Mouse (Mus musculus) liver, postnatal 0 days (tissue): ENCODE measurements around the gene Accs.

Source experiments
- CTCF ChIP-seq: sonication (generic); IDR thresholded peaks from 2 replicates; pipeline ENCODE4 v1.5.1; 2016; ENCODE audit warnings: antibody characterized with exemption, low read depth
- EP300 ChIP-seq: IDR thresholded peaks from 2 replicates; pipeline ENCODE4 v1.6.1; 2016; ENCODE audit warnings: antibody characterized with exemption, low read depth, mild to moderate bottlenecking

GRCm38 (mm10) chr2:93784721-93785431 is 64.9 kb downstream of the Accs start:
- no peak for TF ChIP-seq CTCF
- no peak for TF ChIP-seq EP300
